In genomic region chr1:18531702-18532101, GRCm38 (mm10) we compare ENCODE assay signal across 17 mouse cellular contexts.
"Had no signal": no experiment of that assay in that cellular context is flagged by ENCODE, and none has a peak within 500 bp of the region (broad histone marks: within the 10 kb centered on the region; RNA-seq: fewer than 3 reads in every experiment).

No protein-coding gene starts in this region.

- H3K27ac ChIP-seq: liver, embryonic 15.5 days; lung, embryonic 15.5 days; macrophage; midbrain, embryonic 13.5 days; midbrain, embryonic 15.5 days; neural tube, embryonic 12.5 days had no signal

- H3K27me3 ChIP-seq: liver, embryonic 15.5 days; lung, embryonic 15.5 days; megakaryocyte, embryonic 14.5 days; midbrain, embryonic 13.5 days; midbrain, embryonic 15.5 days; neural tube, embryonic 12.5 days had no signal

- ATAC-seq: liver, postnatal 0 days; lung, postnatal 0 days; midbrain, embryonic 13.5 days; midbrain, embryonic 15.5 days had no signal

- DNase-seq: liver, postnatal 0 days; lung, adult 2 months; lung, postnatal 14 days; lung, postnatal 36 days; right cerebral cortex, postnatal 14 days; thymus, adult 2 months; thymus, postnatal 25 days; thymus, postnatal 4 days had no signal

- H3K9ac ChIP-seq: liver, embryonic 15.5 days; liver, postnatal 0 days; lung, embryonic 15.5 days; midbrain, embryonic 13.5 days; midbrain, embryonic 15.5 days; neural tube, embryonic 12.5 days had no signal

- H3K36me3 ChIP-seq: liver, embryonic 15.5 days; lung, embryonic 15.5 days; midbrain, embryonic 13.5 days; midbrain, embryonic 15.5 days; neural tube, embryonic 12.5 days had no signal

- H3K4me1 ChIP-seq: liver, embryonic 15.5 days; lung, embryonic 15.5 days; megakaryocyte, embryonic 14.5 days; midbrain, embryonic 13.5 days; midbrain, embryonic 15.5 days; neural tube, embryonic 12.5 days had no signal

- H3K4me2 ChIP-seq: liver, embryonic 15.5 days; lung, embryonic 15.5 days; midbrain, embryonic 11.5 days; midbrain, embryonic 13.5 days; midbrain, embryonic 15.5 days; neural tube, embryonic 12.5 days had no signal

- H3K9me3 ChIP-seq: liver, embryonic 15.5 days; lung, embryonic 15.5 days; midbrain, embryonic 13.5 days; midbrain, embryonic 15.5 days; neural tube, embryonic 12.5 days had no signal

- H3K4me3 ChIP-seq: liver, embryonic 15.5 days; lung, embryonic 15.5 days; megakaryocyte, embryonic 14.5 days; midbrain, embryonic 13.5 days; midbrain, embryonic 15.5 days; neural tube, embryonic 12.5 days had no signal
